Mouse (Mus musculus) stomach, embryonic 14.5 days (tissue): Measurements from ENCODE around the gene Oosp3. TPM values are rescaled to one million over a fixed set of nuclear protein-coding genes. Genes with fewer than 3 reads are reported as not detected.
A peak's percentile ranks its signal among the peaks of the same experiment; 100 is the strongest.

Experiments used
- ATAC-seq: fragments of 200-750 bp; cut with Nextera tagmentation; 2 replicates; pipeline ENCODE4 v1.8.0; 2017; ENCODE audit warnings: low read depth, moderate TSS enrichment; ENCODE audit not compliant: insufficient number of reproducible peaks, insufficient read depth, low FRiP score
- H3K27ac ChIP-seq: fragments of 300-500 bp; sonication (generic); 2 replicates; pipeline ENCODE4 v1.5.1; 2014; ENCODE audit warnings: mild to moderate bottlenecking, low read length, moderate library complexity, mixed read lengths
- H3K27me3 ChIP-seq: fragments of 300-500 bp; sonication (generic); 2 replicates; pipeline ENCODE4 v1.6.1; 2014; ENCODE audit warnings: low read length, control low read depth, mixed read lengths; ENCODE audit not compliant: control insufficient read depth, insufficient read depth
- H3K36me3 ChIP-seq: fragments of 300-500 bp; sonication (generic); 2 replicates; pipeline ENCODE4 v1.6.1; 2014; ENCODE audit warnings: mild to moderate bottlenecking, control low read depth, low read length, moderate library complexity, mixed read lengths; ENCODE audit not compliant: control insufficient read depth, insufficient read depth
- H3K4me1 ChIP-seq: fragments of 300-500 bp; sonication (generic); 2 replicates; pipeline ENCODE4 v1.6.1; 2014; ENCODE audit warnings: low read length, control low read depth, mixed read lengths; ENCODE audit not compliant: control insufficient read depth, insufficient read depth
- H3K4me2 ChIP-seq: fragments of 300-500 bp; sonication (generic); replicated peaks from 2 replicates; pipeline ENCODE4 v1.6.1; 2014; ENCODE audit warnings: low read depth, low read length, control low read depth
- H3K4me3 ChIP-seq: fragments of 300-500 bp; sonication (generic); 2 replicates; pipeline ENCODE4 v1.5.1; 2014; ENCODE audit warnings: low read depth, low read length, control low read depth
- H3K9ac ChIP-seq: fragments of 300-500 bp; sonication (generic); replicated peaks from 2 replicates; pipeline ENCODE4 v1.6.1; 2014; ENCODE audit warnings: low read depth, mild to moderate bottlenecking, control low read depth, low read length, moderate library complexity, mixed read lengths
- H3K9me3 ChIP-seq: fragments of 300-500 bp; sonication (generic); 2 replicates; pipeline ENCODE4 v1.6.1; 2016; ENCODE audit warnings: low read depth, low read length, control low read depth; ENCODE audit not compliant: control insufficient read depth
- WGBS: fragments of 180-500 bp; shearing (Covaris S2); extraction: QIAGEN DNeasy Blood & Tissue Kit; methylation state at CpG from one replicate; pipeline ENCODE4 v1.1.7; 2014; 5-methylcytosine and 5-hydroxymethylcytosine counted together
- polyA plus RNA-seq: library from polyadenylated mRNA; unstranded; fragments of >200 nt; fragmentation: Nextera tagmentation; extraction: Ambion mirVana; gene quantifications from 2 replicates; pipeline ENCODE4 v1.2.1, GENCODE M21; 2014

The Oosp3 gene
- polyA plus RNA-seq, 1 experiment from 2014 or later, result not detected

DNA sequence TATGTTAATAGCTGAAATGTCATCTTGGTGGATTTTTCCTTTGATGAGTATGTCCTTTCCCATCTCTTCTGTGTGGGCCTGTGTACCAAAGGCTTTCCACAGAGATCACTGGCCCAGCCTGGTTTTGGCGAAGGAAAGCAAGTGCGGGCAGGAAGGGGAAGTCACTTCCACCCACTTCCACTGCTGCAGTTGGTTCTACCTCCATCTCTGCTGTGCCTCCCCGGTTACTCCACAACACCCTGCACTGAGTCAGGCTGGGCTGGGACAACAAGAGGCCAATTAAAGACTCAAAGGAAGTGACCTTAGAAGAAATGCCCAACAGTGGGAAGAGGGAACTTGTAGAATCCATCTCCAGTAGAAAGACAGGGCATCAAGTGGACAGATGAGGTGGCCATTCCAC lies 23.2 kb downstream of the Oosp3 start:
- H3K9ac ChIP-seq, result no peak overlapping the region
- no peak overlapping the region for H3K27ac ChIP-seq
- 0 out of 2 replicates have a peak, but pooled peaks cover 4% of the 10 kb centered on the region for H3K4me1 ChIP-seq
- no peak for ATAC-seq
- WGBS, result 96% methylated on average over 3 of the region's 3 CpGs
- H3K4me3 ChIP-seq, result no peak overlapping the region
- no peaks in the 10 kb centered on the region for H3K9me3 ChIP-seq
- no peaks in the 10 kb centered on the region for H3K27me3 ChIP-seq
- H3K36me3 ChIP-seq, result no peaks in the 10 kb centered on the region
- no peak overlapping the region for H3K4me2 ChIP-seq

DNA sequence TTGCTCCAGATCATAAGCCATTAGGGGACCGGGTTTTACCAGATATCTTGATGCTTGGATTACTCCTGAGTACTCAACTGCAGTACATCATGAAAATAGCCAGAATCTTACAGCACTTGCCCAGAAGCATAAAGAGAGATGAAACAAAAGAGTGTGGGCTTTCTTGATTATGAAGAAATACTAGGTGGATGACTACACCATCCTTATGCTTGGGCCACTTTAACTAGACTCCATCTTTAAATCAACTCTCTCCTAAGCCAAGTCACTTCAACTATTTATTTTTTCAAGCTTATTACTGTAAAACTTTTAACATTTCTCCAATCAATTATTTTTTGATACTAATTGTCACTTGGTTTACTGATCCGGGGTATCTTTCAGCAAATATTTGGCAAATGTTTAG lies 27.0 kb downstream of the Oosp3 start:
- no peaks in the 10 kb centered on the region for H3K36me3 ChIP-seq
- no peaks in the 10 kb centered on the region for H3K27me3 ChIP-seq
- no peaks in the 10 kb centered on the region for H3K9me3 ChIP-seq
- 0 out of 2 replicates have a peak, but pooled peaks cover 4% of the 10 kb centered on the region for H3K4me1 ChIP-seq
- H3K4me3 ChIP-seq, result no peak overlapping the region
- WGBS, result 45% methylated on average over 2 of the region's 2 CpGs
- H3K27ac ChIP-seq, result no peak overlapping the region
- ATAC-seq, result peak; percentile 56; the same call in 1 of the 2 replicates
- H3K9ac ChIP-seq, result no peak overlapping the region
- no peak overlapping the region for H3K4me2 ChIP-seq

DNA sequence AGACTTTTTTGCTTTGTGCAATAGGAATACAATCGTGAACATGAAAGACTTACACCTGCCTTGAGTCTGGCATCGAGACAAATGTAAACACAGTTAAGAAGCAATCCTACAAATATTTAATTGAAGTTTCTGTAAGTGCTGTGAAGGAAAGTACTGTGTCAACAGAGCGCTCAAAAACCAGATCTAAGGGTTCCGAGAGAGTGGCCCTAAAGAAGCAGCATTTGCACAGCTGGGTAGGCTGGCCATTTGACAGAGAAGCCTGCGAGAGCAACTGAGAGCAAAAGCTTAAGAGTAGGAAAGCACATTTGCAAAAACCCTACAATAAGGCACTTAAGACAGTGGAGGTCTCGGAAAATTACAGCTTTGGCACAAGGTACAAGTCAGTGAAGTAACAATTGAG lies 27.4 kb downstream of the Oosp3 start:
- WGBS, result 24% methylated on average over 6 of the region's 6 CpGs

DNA sequence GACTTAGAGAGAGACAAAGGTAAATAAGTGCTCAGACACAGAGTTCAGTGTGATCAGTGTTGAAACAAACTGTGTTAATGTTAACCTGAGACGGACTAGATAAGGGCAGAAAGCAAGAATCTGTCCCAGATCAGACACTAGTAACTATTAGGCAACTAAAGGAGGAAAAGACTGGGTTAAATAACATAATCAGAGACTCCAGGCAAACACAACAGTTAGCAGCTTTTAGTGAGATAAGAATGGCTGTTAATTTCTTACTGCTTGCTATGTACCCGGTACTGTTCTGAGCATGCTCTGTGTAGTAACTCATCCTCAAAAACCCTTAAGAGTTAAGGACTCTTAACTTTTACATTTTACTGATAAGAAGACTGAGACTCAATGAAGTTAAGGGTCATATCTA lies 29.1 kb downstream of the Oosp3 start:
- Histone ChIP-seq H3K9me3 (no peaks in the 10 kb centered on the region), H3K4me1 (0 out of 2 replicates have a peak, but pooled peaks cover 4% of the 10 kb centered on the region), H3K27me3 (no peaks in the 10 kb centered on the region), H3K4me2 (no peak overlapping the region), H3K27ac (no peak overlapping the region), H3K9ac (no peak overlapping the region), H3K4me3 (no peak overlapping the region), H3K36me3 (no peaks in the 10 kb centered on the region)
- WGBS, result 65% methylated on average over 2 of the region's 2 CpGs
- no peak for ATAC-seq

More for the DNA sequence above, 27.4 kb downstream of the Oosp3 start:
- Histone ChIP-seq H3K4me1 (0 out of 2 replicates have a peak, but pooled peaks cover 4% of the 10 kb centered on the region), H3K36me3 (no peaks in the 10 kb centered on the region), H3K27me3 (no peaks in the 10 kb centered on the region), H3K4me3 (no peak overlapping the region), H3K27ac (no peak overlapping the region), H3K9ac (no peak overlapping the region), H3K9me3 (no peaks in the 10 kb centered on the region), H3K4me2 (no peak overlapping the region)
- peak; percentile 82 for ATAC-seq

DNA sequence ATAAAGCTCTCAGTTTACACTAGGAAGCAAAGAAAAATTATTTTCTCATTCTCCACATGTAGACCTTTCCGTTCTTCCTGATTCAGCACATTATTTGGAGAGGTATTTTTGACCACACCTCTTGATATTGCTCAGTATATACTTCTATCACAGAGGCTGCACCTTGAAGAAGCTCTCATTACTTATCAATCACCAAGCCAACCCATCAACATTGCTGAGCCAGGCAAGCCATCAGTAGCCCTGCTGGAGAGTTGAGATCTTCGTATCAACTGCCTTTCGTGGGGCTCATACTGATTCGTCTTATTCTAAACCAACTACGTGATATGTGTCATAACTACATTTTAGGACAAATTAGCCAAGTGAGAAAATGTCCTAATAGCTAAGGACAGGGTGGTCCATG lies 30.4 kb downstream of the Oosp3 start:
- Histone ChIP-seq H3K9ac (no peak overlapping the region), H3K4me3 (no peak overlapping the region), H3K9me3 (no peaks in the 10 kb centered on the region), H3K36me3 (no peaks in the 10 kb centered on the region), H3K4me1 (0 out of 2 replicates have a peak, but pooled peaks cover 4% of the 10 kb centered on the region), H3K27me3 (no peaks in the 10 kb centered on the region), H3K27ac (no peak overlapping the region), H3K4me2 (no peak overlapping the region)
- 91% methylated on average over 5 of the region's 5 CpGs for WGBS
- no peak for ATAC-seq

DNA sequence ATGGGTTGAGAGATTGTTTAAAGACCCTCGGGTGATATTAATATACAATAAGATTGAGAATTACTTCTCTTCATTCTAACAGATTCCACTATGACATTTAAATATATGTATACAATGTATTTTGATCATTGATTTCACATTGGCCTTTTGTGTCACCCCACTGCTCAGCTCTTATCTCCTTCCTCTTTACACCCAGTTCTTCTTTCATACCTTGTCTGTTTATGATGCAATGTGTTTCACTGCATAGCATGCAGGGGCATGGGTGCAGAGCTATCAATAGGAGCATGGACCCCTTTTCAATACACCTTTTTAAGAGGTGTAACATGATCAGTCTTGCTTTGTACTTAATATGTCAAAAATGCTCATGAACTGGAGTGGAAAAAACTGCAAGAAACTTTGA lies 33.4 kb downstream of the Oosp3 start:
- H3K9ac ChIP-seq, result no peak overlapping the region
- no peaks in the 10 kb centered on the region for H3K36me3 ChIP-seq
- ATAC-seq, result no peak
- no peak overlapping the region for H3K27ac ChIP-seq
- no peak overlapping the region for H3K4me2 ChIP-seq
- no peaks in the 10 kb centered on the region for H3K27me3 ChIP-seq
- H3K4me1 ChIP-seq, result no peaks in the 10 kb centered on the region
- 77% methylated on average over 1 of the region's 1 CpGs for WGBS
- no peaks in the 10 kb centered on the region for H3K9me3 ChIP-seq
- H3K4me3 ChIP-seq, result no peak overlapping the region

DNA sequence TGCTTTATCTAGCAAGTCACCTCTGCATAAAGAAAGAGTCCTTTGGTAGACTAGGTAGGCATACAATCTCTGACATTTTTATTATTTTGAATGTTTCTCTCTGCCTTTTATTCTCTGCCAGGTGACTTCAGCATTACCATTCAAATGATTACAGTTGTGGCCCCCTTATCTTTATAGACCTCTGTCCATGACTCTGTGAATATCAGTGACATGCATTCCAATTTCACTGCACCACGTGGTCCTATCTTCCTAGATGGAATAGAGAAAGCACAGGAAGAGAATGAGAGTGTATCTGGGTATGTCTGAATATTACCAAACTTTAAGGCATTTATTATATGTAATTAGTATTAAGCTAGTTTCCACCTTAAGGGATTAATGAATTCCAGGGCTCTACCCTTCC lies 39.6 kb downstream of the Oosp3 start:
- no peak overlapping the region for H3K9ac ChIP-seq
- no peak overlapping the region for H3K27ac ChIP-seq
- H3K9me3 ChIP-seq, result no peaks in the 10 kb centered on the region
- WGBS, result 38% methylated on average over 1 of the region's 1 CpGs
- no peaks in the 10 kb centered on the region for H3K4me1 ChIP-seq
- no peaks in the 10 kb centered on the region for H3K27me3 ChIP-seq
- H3K36me3 ChIP-seq, result no peaks in the 10 kb centered on the region
- no peak overlapping the region for H3K4me3 ChIP-seq
- ATAC-seq, result no peak
- H3K4me2 ChIP-seq, result no peak overlapping the region

DNA sequence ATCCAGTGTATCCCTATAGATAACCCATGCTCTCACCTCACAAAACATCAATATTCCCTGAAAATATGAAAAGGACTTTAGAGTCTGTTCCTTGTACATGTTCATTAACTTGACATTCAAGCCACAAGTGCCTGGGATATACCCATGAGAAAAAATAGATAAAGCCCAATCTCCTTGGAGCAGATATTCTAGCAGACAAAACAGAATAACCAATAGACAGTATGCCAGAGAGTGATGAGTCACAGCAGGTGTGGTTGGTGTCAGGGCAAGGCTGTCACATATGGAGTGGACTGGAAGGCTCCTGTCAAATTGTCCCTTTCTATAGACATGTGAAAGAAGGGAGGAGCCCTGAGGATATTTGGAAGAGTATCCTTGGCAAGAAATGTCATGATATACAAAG lies 48.8 kb downstream of the Oosp3 start:
- Histone ChIP-seq H3K4me2 (no peak overlapping the region), H3K9me3 (no peaks in the 10 kb centered on the region), H3K4me3 (no peak overlapping the region), H3K36me3 (no peaks in the 10 kb centered on the region), H3K9ac (no peak overlapping the region), H3K27ac (no peak overlapping the region), H3K4me1 (no peaks in the 10 kb centered on the region), H3K27me3 (no peaks in the 10 kb centered on the region)
- no peak for ATAC-seq

DNA sequence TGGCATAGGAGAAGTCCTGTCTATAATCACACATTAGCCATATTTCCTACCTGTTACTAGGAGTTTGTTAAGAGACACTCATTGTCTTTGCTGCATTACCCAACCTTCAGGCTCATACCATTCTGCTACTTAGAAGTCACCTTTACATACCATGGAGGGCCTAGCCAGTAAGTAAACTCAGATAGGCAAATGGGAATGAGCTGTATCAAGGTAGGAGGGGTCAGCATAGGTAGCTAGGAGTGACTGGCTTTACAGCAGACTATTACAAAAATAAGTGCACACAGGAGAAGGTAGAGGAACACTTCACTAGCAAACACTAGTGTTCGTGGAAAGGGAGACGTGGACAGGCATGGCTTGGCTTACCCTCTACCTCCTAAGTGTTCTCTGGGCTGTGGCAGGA lies 50.4 kb downstream of the Oosp3 start, which contains the start of gene Gif:
Gene Gif (plus strand): TSS at position 257 of the 400 bp plus-strand sequence.
- Histone ChIP-seq H3K36me3 (no peaks in the 10 kb centered on the region), H3K4me1 (no peaks in the 10 kb centered on the region), H3K4me2 (no peak within 1 kb of the TSS), H3K9ac (no peak within 1 kb of the TSS), H3K27me3 (no peaks in the 10 kb centered on the region), H3K4me3 (no peak within 1 kb of the TSS), H3K9me3 (no peaks in the 10 kb centered on the region), H3K27ac (no peak within 1 kb of the TSS)
- WGBS, result 80% methylated on average over 2 of the region's 2 CpGs
- no peak for ATAC-seq
